Mouse (Mus musculus) heart, adult 11 months (tissue): ENCODE measurements around the gene Gm5414.
A peak's percentile ranks its signal among the peaks of the same experiment; 100 is the strongest.

Experiments used
- DNase-seq: peaks from one replicate; pipeline ENCODE4 v3.0.0; 2022

Gene Gm5414

DNA sequence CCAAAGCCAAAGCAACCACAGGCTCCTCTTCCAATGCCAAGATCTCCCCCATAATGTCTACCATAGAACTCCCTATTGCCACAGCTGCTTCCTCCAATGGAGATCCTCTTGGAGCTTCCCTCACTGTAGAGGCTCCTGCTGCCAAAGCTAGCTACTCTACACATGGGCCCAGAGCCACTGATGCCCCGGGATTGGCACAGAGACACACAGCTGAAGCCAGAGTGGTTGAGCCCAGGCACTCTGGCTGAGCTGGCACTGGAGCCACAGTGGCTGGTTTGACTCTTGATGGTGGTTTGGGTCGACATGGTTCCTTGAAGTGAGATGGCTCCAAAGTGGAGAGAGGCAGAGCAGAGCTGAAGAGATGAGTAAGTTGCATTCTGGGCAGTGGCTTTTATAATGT, at the start of gene Gm5414:
Gene Gm5414 (minus strand): TSS at position 305 of the 400 bp plus-strand sequence.
- DNase-seq: peak; percentile 51

- no peak for DNase-seq
Measured at GRCm38 (mm10) chr15:101675978-101676377, 48.0 kb upstream of the Gm5414 start.

DNA sequence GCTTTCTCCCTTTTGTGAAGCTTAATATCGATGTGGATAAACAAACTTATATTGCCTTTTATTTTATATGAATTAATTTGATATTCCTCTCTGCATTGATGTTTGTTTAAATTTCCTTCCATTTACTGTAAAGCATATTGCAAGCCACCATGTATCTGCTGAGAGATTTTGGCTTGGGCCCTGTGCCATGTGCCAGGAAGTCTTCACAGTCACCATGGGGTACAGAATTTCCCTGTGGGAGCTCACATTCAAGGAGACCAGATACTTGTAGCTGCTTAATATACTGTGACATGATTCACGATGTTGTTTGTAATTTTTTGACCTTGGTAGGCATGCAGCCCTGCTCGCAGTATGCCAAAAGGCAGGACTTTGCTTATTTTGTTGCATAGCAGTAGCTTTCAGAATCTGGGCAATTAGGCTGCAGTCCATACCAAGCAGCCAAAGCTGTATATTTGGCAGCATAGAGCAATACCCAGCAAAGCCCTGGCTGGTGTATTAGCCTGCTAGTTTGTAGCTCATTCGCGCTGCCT, 24.8 kb upstream of the Gm5414 start:
- DNase-seq: no peak

DNA sequence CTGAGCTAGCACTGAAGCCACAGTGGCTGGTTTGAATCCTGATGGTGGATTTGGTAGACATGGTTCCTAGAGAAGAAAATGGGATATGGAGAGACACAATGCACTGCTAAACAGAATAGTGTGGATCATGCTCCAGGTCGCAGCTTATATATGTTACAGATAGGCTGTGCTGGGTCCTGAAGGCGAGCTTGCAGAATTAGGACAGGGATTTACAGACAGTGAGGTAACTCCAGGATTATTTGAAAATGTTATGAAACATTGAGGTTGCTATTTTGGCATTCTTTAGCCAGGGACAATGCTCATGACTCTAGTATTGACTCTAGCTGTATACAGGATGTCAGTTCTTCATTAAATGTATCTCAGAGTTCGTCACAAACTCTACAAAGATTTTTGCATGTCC, 19.3 kb upstream of the Gm5414 start, which contains the start of gene Gm5478:
Gene Gm5478 (minus strand): TSS at position 101 of the 400 bp plus-strand sequence.
- DNase-seq: no peak

DNA sequence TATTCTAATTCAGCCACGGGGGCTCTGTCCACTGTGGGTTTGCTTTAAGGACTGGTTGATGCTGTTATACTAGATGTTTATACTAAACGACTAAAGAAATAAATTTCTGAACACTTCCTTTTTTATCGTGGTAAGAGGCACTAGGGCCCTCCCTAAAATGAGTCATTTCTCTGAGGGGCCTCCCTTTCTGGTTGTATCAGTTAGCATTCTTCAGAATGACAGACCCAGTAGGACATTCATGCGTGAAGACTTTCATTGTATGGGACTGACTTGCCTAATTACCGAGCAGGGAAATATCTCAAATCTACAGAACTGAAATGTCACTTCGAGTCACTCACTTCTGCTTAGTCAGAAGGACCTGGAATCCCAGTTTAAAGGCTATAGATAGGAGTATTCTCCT, 28.9 kb downstream of the Gm5414 start:
- no peak for DNase-seq

- DNase-seq: peak; percentile 66
Measured at GRCm38 (mm10) chr15:101588216-101588615, 39.8 kb downstream of the Gm5414 start.

DNA sequence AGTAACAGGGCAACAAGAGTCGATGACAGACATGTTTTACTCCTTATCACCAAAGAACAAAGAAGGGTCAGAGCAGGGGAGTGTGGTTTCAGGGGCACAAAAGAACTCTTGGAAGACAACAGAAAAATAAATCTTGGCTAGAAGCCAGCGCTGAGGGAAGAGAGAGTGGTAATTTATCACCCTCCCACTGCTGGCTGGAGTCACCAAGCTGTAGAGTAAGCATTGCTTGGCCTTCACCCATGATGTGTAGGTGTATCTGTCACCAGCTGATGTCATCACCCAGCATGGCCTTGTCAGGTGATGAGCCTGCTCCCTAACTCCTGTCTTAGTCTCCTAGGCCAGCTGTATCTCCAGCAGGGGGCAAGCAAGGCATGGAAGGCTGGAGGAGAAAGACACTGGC, 43.5 kb downstream of the Gm5414 start:
- DNase-seq: peak; percentile 55

GRCm38 (mm10) chr15:101583211-101583965, 44.6 kb downstream of the Gm5414 start:
- DNase-seq: peak; percentile 94

DNA sequence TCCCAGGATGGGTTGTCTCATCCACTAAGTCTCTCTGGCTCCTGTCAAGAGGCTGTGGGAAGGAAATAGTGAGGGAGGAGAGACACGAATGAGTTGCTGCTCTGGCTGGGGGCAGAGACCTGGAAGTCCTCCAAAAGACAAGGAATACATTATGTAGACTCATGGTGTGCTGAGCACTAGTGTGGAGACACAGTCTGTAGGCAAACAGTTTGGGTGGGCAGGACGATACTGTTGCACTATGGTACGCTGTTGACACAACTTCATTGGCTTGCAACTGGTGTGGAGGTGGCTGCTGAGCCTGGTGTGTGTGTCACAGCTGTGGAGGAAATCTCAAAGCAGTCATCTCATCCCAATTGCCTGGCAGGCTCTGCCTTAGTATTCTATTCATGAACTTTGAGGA, 46.3 kb downstream of the Gm5414 start:
- DNase-seq: peak; percentile 17

DNA sequence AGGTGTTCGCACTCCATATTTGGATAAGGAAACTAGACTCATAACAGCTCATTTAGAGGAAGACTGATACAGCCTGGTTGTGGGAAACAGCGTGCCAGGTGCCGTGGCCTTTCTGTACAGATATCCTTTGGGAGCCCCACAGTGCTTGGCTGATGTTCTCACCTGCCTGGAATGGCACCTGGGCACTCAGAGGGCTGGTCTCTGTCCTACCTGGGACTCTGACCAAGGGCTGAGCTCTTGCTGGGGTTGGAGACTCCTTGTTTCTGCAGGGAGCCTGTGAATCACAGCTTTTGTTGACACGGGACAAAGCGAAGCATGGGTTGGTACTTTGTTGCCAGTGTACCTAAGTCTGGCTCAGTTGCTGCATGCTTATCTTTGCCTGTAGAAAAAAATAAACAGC, 52.5 kb downstream of the Gm5414 start:
- DNase-seq: peak; percentile 61
